Mouse (Mus musculus) limb, embryonic 13.5 days (tissue): ENCODE data around the gene Mettl18. TPM values are rescaled to one million over a fixed set of nuclear protein-coding genes. Genes with fewer than 3 reads are reported as not detected.

Experiments
- polyA plus RNA-seq: library from polyadenylated mRNA; unstranded; fragments of >200 nt; fragmentation: Nextera tagmentation; extraction: Ambion mirVana; gene quantifications from 2 replicates; pipeline ENCODE4 v1.2.1, GENCODE M21; 2015

Gene Mettl18
- polyA plus RNA-seq, 1 experiment from 2014 or later, result 10.2 TPM

Other genes with a start within 250 kb of the Mettl18 start
- gene Kifap3, start 215.3 kb upstream of the Mettl18 start, polyA plus RNA-seq, result 50.0 and 50.6 TPM in 2 replicates
- 19.1 and 20.0 TPM in 2 replicates for gene Scyl3, start 65.8 kb upstream of the Mettl18 start, polyA plus RNA-seq
- gene BC055324, start 93 bp upstream of the Mettl18 start, polyA plus RNA-seq, result 24.3 and 26.4 TPM in 2 replicates
- gene Sele, start 53.3 kb downstream of the Mettl18 start, polyA plus RNA-seq, result 0.08 TPM in 2 replicates
- 0.32 TPM in 1 of 2 replicates, not detected in the other for gene Sell, start 67.1 kb downstream of the Mettl18 start, polyA plus RNA-seq
- not detected in 2 replicates for gene Selp, start 120.4 kb downstream of the Mettl18 start, polyA plus RNA-seq
- 0.09 and 0.24 TPM in 2 replicates for gene F5, start 156.9 kb downstream of the Mettl18 start, polyA plus RNA-seq